Mouse (Mus musculus) T-helper 17 cell (primary cell): ENCODE measurements around the gene Ahr.

Experiments used
- in situ Hi-C, 2 experiments: fragments of 300-600 bp; cut with MboI, MseI; formaldehyde crosslinking; loops; 1 replicate in 1 of 2; 2 replicates in 1 of 2; pipeline ENCODE4 v1.15.1; 2025; ENCODE audit warnings: high pct_unique_total_duplicates in 2 of 2

Gene Ahr

GRCm38 (mm10) chr12:35534754-35535236, at the start of gene Ahr:
Ahr (minus strand) TSS chr12:35535038.
- in situ Hi-C loops = loop anchor here in 1 of 2 experiments (10.0 to 25.0 kb wide), 2 partner anchors 300 to 503 kb away; partner anchors contain the start of gene Tspan13

DNA sequence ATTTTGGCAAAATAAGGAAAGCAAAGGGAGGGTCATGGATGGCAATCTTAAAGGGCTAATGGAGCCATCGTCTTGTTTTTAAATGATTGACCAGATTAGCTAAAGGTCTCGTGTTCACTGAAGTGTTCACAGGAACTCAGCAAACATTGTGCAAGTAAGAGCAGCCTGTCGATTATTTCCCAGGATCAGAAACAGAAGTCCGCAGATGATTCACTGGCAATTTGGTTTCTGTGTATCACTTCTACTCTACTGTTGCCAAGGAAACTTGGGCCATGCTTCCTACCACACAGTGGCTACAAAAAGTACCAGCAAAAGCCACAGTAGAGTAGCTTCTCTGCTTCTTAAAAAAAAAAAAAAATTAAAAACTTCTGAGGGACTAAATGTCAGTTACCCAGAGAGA, 44.0 kb upstream of the Ahr start:
- in situ Hi-C loops = no loop called here

- in situ Hi-C loops = no loop called here
These were observed 41.3 kb upstream of the Ahr start for GRCm38 (mm10) chr12:35576107-35576506.

DNA sequence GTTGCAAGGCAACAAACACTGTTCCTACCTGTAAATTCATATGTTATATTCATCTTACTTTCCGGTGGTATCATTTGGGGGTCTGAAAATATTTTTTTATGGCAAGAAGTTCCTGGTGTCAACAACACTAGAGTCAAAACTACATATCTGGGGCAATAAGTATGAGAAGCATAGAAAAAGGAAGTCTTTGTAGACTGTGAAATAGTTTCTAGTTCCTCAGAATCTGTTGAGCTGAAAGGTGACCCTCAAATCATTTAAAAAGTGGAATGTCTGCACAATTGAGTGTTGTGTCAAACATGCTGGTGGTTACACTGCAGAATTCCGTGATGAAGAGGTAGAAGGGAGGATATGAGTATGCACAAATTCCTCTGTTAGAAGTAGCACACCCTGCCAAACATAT, 38.9 kb upstream of the Ahr start:
- in situ Hi-C loops = no loop called here

- in situ Hi-C loops = loop anchor here in 1 of 2 experiments (5.0 kb wide), 1 partner anchor 269 kb away; no protein-coding TSS in a partner anchor
These were observed 28.0 kb upstream of the Ahr start for GRCm38 (mm10) chr12:35562826-35563225.

DNA sequence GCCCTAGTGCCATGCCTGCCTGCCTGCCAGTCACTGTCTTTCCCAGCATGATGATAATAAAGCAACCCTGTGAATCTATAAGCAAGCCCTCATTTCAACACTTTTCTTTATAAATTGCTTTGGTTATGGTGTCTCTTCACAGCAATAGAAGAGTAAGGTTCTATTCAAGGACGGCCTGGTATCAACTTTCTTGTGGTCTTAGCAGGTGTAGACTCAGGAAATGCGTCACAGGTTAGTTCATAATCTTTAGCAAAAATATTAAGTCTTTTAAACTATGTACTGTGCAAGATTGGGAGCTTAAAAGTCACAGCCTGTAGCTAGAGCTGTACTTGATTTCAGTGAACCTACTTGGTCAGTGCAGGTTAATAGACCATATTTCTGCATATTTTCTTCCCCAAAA, 24.0 kb upstream of the Ahr start:
- in situ Hi-C loops = no loop called here

DNA sequence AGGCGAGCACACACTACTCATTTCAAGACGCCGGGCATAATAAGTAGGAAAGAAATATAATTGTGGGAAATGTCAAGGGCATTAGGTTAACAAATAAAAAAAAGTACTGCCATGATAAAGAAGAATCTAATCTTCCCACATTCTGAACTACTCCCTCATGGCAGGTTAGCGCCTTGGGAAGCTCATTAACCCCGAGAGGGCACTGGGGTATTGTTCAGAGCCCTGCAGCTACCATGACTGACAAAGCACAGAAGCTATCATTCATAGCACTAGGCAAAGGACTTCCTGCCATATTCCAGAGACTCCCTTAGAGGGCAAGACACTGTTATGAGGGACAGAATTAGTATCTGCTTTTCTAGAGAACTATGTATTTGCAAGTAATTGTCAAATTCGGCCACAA, 21.1 kb upstream of the Ahr start:
- in situ Hi-C loops = no loop called here

GRCm38 (mm10) chr12:35554309-35554708, 19.5 kb upstream of the Ahr start:
- in situ Hi-C loops = loop anchor here (5.0 kb wide), 2 partner anchors 93 to 278 kb away; no protein-coding TSS in a partner anchor

DNA sequence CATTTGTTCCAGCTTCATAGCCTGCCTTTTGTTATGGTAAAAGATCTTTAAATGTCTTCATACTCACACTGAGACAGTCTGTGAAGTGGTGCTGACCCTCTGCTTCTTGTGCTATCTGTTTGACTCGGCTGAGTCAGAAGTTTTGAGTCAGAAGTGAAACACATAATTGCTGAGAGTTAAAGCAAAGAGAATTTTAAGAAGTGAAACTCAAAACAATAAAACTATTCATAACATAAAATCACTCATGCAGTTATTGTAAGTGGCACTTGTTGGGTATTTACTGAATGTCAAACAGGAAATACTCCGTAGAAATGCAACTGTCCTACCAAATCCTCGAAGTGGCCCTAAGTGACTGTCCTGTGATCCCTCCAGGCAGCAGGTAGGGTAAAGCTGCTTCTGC, 18.3 kb upstream of the Ahr start:
- in situ Hi-C loops = loop anchor here (5.0 kb wide), 2 partner anchors 94 to 279 kb away; no protein-coding TSS in a partner anchor

DNA sequence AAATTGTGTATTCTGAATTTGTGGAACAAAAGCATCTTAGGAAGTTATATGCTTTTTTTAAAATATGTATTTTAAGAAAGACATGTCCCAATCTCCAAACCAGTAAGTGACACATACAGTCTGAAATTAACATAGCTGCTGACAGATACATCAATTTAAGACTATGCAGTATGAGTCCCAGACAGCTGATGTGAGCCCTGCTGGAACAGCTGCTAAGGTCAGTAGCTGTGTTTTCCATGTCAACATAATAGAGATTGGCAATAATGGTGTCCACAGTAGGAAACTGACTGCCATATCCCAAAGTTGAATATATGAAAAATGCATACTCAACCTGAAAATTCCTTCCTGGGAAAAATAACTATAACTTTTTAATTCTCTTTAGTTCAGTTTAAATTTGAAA, 15.5 kb upstream of the Ahr start:
- in situ Hi-C loops = loop anchor here (5.0 kb wide), 2 partner anchors 97 to 282 kb away; no protein-coding TSS in a partner anchor

GRCm38 (mm10) chr12:35542836-35543235, 8.0 kb upstream of the Ahr start:
- in situ Hi-C loops = loop anchor here in 1 of 2 experiments (25.0 kb wide), 1 partner anchor 494 kb away; the partner anchor contains the start of gene Tspan13

- in situ Hi-C loops = loop anchor here in 1 of 2 experiments (10.0 to 25.0 kb wide), 2 partner anchors 296 to 498 kb away; partner anchors contain the start of gene Tspan13
These were observed 4.0 kb upstream of the Ahr start for GRCm38 (mm10) chr12:35538843-35539242.

- in situ Hi-C loops = loop anchor here in 1 of 2 experiments (10.0 to 25.0 kb wide), 2 partner anchors 301 to 503 kb away; partner anchors contain the start of gene Tspan13
These were observed 604 bp downstream of the Ahr start for GRCm38 (mm10) chr12:35534114-35534753.

DNA sequence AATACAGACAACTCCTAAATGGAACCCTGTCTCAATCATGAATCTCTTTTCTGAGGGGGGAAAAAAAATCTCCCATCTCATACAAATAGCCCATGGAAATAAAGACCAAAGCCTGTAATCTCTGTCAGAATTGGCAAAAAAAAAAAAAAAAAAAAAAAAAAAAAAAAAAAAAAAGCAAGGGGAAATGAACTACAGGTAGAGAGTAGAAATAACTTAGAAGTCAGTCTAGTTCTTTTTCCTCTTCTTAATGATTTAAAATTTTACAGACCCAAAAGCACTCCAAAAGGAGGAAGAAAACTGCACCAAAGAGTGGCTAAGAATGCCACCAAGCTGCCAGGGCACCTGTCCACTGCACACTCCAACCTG, 1.1 kb downstream of the Ahr start:
- in situ Hi-C loops = loop anchor here in 1 of 2 experiments (10.0 to 25.0 kb wide), 2 partner anchors 301 to 504 kb away; partner anchors contain the start of gene Tspan13

DNA sequence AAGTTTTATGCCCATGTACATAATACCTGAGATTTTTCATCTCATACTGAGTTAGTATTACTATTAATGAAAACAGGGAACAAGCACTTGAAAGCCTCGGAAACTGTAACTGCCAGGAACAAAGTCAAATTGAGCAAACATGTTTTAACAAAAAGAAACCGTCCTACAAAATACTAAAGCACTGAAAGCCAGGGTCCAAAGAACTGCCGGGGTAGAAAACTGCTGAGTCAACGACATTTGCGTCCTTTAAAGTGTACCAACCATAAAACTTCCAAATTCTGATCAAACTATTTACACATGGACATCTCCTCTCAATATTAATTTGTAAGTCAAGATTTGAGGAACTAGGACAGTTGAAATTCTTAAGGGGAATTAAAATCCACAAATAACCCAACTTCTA, 1.7 kb downstream of the Ahr start:
- in situ Hi-C loops = loop anchor here in 1 of 2 experiments (10.0 to 25.0 kb wide), 2 partner anchors 302 to 504 kb away; partner anchors contain the start of gene Tspan13

- in situ Hi-C loops = loop anchor here in 1 of 2 experiments (10.0 to 25.0 kb wide), 2 partner anchors 303 to 505 kb away; partner anchors contain the start of gene Tspan13
These were observed 2.7 kb downstream of the Ahr start for GRCm38 (mm10) chr12:35532151-35532550.

DNA sequence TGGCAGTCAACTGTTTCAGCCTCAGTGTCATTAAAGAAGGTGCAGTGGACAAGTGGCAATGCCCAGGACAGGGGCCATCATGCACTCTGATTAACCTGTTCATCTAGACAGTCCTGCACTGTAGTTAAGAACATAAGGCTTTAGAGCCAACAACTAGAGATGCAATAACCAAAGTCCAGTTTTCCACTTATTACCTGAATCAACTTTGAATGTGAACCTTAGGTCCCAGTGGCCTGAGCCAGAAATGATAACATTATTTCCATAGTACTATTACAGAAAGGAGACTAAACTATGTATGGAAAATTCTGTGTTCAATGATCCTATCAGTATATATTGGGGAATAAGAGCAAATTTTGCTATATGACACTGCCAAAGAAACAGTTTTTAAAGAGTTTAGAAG, 4.3 kb downstream of the Ahr start:
- in situ Hi-C loops = loop anchor here in 1 of 2 experiments (10.0 to 25.0 kb wide), 2 partner anchors 304 to 507 kb away; partner anchors contain the start of gene Tspan13

DNA sequence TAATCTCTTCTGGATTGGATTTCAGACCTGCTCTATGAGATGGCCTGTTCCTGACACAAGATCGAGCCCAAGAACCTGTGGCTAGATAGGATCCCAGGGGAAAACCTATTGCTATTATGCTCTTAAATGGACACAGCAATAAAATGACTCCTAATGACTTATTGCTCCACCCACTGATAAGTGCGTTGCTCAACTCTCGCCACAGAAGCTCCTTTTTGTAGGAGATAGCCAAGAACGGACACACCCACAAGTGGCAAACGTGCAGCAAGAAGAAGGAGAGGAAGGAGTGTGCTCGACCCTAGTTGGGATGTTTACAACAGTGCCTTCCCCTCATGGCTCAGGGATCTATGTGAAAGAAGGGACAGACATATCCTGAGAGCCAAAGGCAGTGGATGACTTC, 7.4 kb downstream of the Ahr start:
- in situ Hi-C loops = loop anchor here in 1 of 2 experiments (25.0 kb wide), 1 partner anchor 510 kb away; the partner anchor contains the start of gene Tspan13

DNA sequence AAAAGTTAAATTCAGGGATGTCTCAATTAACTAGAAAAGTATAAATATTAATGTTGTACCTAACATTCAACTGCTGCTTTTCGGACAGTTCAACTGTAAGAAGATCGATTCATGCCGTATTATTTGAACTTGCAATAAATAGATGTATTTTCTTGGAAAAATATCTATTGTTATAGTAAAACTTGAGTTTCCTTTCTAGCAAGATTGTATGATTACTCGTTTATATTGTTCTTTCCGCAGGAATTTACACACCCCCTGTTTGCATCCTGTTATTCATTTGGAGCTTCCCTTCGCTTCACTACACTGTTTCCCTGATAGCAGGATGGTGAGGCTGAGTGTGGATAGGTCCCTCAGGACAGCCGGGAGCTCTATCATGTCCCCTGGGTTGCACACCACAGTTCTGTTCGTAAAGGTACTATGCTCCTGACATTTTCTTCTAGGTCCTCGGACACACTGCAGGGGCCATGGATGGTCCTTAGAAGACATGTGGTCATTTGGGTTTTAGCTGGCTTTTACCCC, 12.2 kb downstream of the Ahr start:
- in situ Hi-C loops = loop anchor here (5.0 to 25.0 kb wide), 2 partner anchors 155 to 315 kb away; no protein-coding TSS in a partner anchor

GRCm38 (mm10) chr12:35515621-35516020, 19.2 kb downstream of the Ahr start:
- in situ Hi-C loops = loop anchor here in 1 of 2 experiments (25.0 kb wide), 1 partner anchor 322 kb away; no protein-coding TSS in a partner anchor

DNA sequence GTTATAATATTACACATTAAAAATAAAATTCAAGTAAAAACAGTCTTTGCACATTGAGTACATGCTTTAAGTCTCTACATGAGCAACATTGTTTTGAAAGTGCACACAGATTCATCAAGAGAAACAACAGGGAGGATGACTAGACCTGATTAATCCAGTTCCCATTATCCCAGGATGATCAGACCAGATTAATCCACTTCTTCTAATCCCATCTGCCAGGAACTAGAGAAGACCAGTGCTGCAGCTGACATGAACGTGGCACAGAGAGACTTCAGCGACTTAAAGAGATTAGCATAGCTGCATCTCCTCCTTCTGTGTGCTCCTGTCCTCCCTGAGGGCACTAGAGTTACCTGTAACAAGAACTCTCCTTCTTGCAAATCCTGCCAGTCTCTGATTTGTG, 20.2 kb downstream of the Ahr start:
- in situ Hi-C loops = loop anchor here in 1 of 2 experiments (25.0 kb wide), 1 partner anchor 323 kb away; no protein-coding TSS in a partner anchor

DNA sequence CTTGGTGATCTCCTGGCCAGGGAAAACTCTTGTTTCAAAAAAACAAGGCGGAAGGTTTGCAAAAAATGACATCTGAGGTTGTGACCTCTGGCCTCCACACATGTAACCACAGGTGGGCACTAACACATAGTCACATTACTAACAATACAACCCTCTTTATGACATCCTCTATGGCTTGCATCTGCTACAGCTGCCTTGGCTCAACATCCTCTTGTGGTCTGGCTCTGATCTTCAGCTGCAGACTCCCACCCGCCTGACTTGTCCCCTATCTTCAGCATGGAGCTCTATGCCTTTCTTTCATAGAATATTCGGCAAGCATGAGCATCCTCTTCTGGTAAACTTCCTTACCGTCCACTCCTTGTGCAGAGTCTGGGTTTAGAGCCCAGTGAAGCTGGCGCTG, 24.1 kb downstream of the Ahr start:
- in situ Hi-C loops = loop anchor here in 1 of 2 experiments (25.0 kb wide), 1 partner anchor 327 kb away; no protein-coding TSS in a partner anchor
